Mouse (Mus musculus) midbrain, embryonic 15.5 days (tissue): ENCODE measurements around the gene Mrc2. TPM values are rescaled to one million over a fixed set of nuclear protein-coding genes. Genes with fewer than 3 reads are reported as not detected.

Experiments
- ATAC-seq: fragments of 200-750 bp; cut with Nextera tagmentation; replicated peaks from 2 replicates; pipeline ENCODE4 v1.8.0; 2017; ENCODE audit warnings: moderate TSS enrichment
- H3K27ac ChIP-seq: fragments of 300-500 bp; sonication (generic); 2 replicates; pipeline ENCODE4 v1.5.1; 2015; ENCODE audit warnings: mild to moderate bottlenecking, inconsistent platforms
- H3K27me3 ChIP-seq: fragments of 300-500 bp; sonication (generic); replicated peaks from 2 replicates; pipeline ENCODE4 v1.6.1; 2015; ENCODE audit warnings: inconsistent platforms
- H3K36me3 ChIP-seq: fragments of 300-500 bp; sonication (generic); replicated peaks from 2 replicates; pipeline ENCODE4 v1.6.1; 2015; ENCODE audit warnings: inconsistent platforms
- H3K4me1 ChIP-seq: fragments of 300-500 bp; sonication (generic); 2 replicates; pipeline ENCODE4 v1.6.1; 2015; ENCODE audit warnings: inconsistent platforms
- H3K4me2 ChIP-seq: fragments of 300-500 bp; sonication (generic); 2 replicates; pipeline ENCODE4 v1.6.1; 2015; ENCODE audit warnings: inconsistent platforms, mild to moderate bottlenecking, moderate library complexity
- H3K4me3 ChIP-seq: fragments of 300-500 bp; sonication (generic); 2 replicates; pipeline ENCODE4 v1.5.1; 2015; ENCODE audit warnings: mild to moderate bottlenecking, inconsistent platforms
- H3K9ac ChIP-seq: fragments of 300-500 bp; sonication (generic); 2 replicates; pipeline ENCODE4 v1.6.1; 2015; ENCODE audit warnings: mild to moderate bottlenecking, inconsistent platforms
- H3K9me3 ChIP-seq: fragments of 300-500 bp; sonication (generic); 2 replicates; pipeline ENCODE4 v1.6.1; 2016; ENCODE audit warnings: inconsistent platforms
- WGBS: fragments of 180-500 bp; shearing (Covaris S2); methylation state at CpG from one replicate; pipeline ENCODE4 v1.1.7; 2015; ENCODE audit warnings: mixed read lengths; 5-methylcytosine and 5-hydroxymethylcytosine counted together
- polyA plus RNA-seq: library from polyadenylated mRNA; unstranded; fragments of >200 nt; fragmentation: Nextera tagmentation; extraction: Ambion mirVana; gene quantifications from 2 replicates; pipeline ENCODE4 v1.2.1, GENCODE M21; 2015

Gene Mrc2
- polyA plus RNA-seq, 1 experiment from 2014 or later, result 5.8 TPM

DNA sequence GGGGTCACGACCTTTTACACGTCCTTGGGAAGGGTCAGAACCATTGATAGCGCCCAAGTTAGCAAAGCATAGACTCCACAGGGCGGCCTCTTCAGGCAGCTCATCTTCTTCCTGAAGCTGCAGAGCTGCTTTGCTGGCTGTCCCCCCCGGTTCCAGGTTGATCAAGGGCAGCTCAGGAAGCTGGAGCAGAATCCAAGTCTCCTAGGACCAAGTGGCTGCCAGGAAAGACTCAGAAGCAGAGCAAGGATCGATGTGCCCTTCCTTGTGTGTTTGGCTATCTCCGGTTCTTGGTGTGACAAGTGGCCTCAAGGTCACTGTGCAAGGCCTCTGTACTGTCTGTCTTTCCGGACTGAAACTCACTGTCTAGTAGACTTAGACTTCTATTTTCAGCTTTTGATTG is 81.4 kb downstream of the Mrc2 start:
- no peaks in the 10 kb centered on the region for H3K36me3 ChIP-seq
- H3K9me3 ChIP-seq, result no peaks in the 10 kb centered on the region
- H3K9ac ChIP-seq, result no peak overlapping the region
- H3K4me1 ChIP-seq, result no peaks in the 10 kb centered on the region
- H3K27me3 ChIP-seq, result no peaks in the 10 kb centered on the region
- 83% methylated on average over 8 of the region's 8 CpGs for whole genome bisulfite sequencing
- no peak overlapping the region for H3K4me3 ChIP-seq
- no peak overlapping the region for H3K27ac ChIP-seq
- ATAC-seq, result no peak
- H3K4me2 ChIP-seq, result no peak overlapping the region

GRCm38 (mm10) chr11:105374526-105375175 is 82.2 kb downstream of the Mrc2 start:
- Histone ChIP-seq H3K9ac (no peak overlapping the region), H3K4me3 (no peak overlapping the region), H3K9me3 (no peaks in the 10 kb centered on the region), H3K4me2 (no peak overlapping the region), H3K27me3 (no peaks in the 10 kb centered on the region), H3K36me3 (no peaks in the 10 kb centered on the region), H3K27ac (no peak overlapping the region), H3K4me1 (no peaks in the 10 kb centered on the region)
- ATAC-seq, result no peak
- 76% methylated on average over 10 of the region's 10 CpGs for WGBS

- no peak overlapping the region for H3K4me2 ChIP-seq
- H3K27me3 ChIP-seq, result no peaks in the 10 kb centered on the region
- ATAC-seq, result no peak
- H3K9ac ChIP-seq, result no peak overlapping the region
- H3K27ac ChIP-seq, result no peak overlapping the region
- no peaks in the 10 kb centered on the region for H3K9me3 ChIP-seq
- H3K4me3 ChIP-seq, result no peak overlapping the region
- WGBS, result 79% methylated on average over 1 of the region's 1 CpGs
- no peaks in the 10 kb centered on the region for H3K36me3 ChIP-seq
- H3K4me1 ChIP-seq, result no peaks in the 10 kb centered on the region
Observed at GRCm38 (mm10) chr11:105375821-105376235, 83.4 kb downstream of the Mrc2 start.

DNA sequence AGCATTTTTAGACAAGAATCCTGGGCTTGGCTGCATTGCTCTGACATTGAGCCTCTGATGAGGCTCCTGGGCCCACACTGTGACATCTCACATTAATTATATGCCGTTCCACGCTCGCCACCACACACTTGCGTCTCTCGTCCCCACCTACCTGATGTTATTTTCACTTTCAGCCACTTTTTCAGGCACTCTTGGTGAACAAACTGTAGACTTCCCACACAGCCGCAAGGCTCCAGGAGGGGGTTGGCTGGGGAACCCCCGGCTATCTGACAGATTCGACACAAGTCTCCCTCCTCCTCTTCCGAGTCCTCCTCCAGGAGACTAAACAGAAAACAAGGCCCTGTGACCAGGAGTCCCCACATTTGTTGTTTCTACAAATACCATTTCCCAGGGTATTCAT is 92.8 kb downstream of the Mrc2 start:
- Histone ChIP-seq H3K4me1 (0 out of 2 replicates have a peak, but pooled peaks cover 3% of the 10 kb centered on the region), H3K36me3 (no peaks in the 10 kb centered on the region), H3K4me3 (no peak overlapping the region), H3K27me3 (no peaks in the 10 kb centered on the region), H3K27ac (no peak overlapping the region), H3K4me2 (no peak overlapping the region), H3K9me3 (no peaks in the 10 kb centered on the region), H3K9ac (no peak overlapping the region)
- 77% methylated on average over 9 of the region's 9 CpGs for WGBS
- no peak for ATAC-seq

DNA sequence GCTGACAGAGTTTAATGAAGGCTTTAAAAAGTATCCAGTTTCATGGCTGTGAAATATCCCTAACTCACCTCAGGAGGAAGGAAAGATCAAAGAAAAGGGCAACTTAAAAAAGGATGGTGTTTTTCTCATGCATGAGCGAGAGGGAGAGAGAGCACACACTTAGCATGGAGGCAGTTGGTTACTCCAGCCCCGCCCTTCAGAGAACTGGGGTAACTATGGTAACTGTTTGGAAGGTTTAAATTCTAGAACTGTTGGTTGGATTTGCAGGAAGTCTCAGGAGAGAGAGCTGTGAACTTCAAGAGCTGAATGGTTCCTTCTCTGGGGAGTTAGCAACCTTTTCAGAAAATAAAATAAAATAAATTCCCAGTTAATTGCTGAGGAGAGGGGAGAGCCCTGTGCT is 96.2 kb downstream of the Mrc2 start:
- no peaks in the 10 kb centered on the region for H3K36me3 ChIP-seq
- no peak; the same call in 1 of the 2 replicates for ATAC-seq
- 0 out of 2 replicates have a peak, but pooled peaks cover 3% of the 10 kb centered on the region for H3K4me1 ChIP-seq
- no peaks in the 10 kb centered on the region for H3K9me3 ChIP-seq
- WGBS, result 23% methylated on average over 2 of the region's 2 CpGs
- no peak overlapping the region for H3K4me3 ChIP-seq
- H3K27ac ChIP-seq, result no peak overlapping the region
- H3K9ac ChIP-seq, result no peak overlapping the region
- H3K4me2 ChIP-seq, result no peak overlapping the region
- H3K27me3 ChIP-seq, result no peaks in the 10 kb centered on the region

- no peak overlapping the region for H3K27ac ChIP-seq
- no peak overlapping the region for H3K4me3 ChIP-seq
- ATAC-seq, result no peak
- no peak overlapping the region for H3K9ac ChIP-seq
- H3K4me1 ChIP-seq, result 0 out of 2 replicates have a peak, but pooled peaks cover 3% of the 10 kb centered on the region
- no peak overlapping the region for H3K4me2 ChIP-seq
- WGBS, result 91% methylated on average over 7 of the region's 7 CpGs
- no peaks in the 10 kb centered on the region for H3K36me3 ChIP-seq
- no peaks in the 10 kb centered on the region for H3K27me3 ChIP-seq
- H3K9me3 ChIP-seq, result no peaks in the 10 kb centered on the region
Observed at GRCm38 (mm10) chr11:105390290-105390689, 97.8 kb downstream of the Mrc2 start.

Other genes starting within 250 kb of the Mrc2 start
- gene Efcab3, start 229.1 kb upstream of the Mrc2 start, polyA plus RNA-seq, result not detected in 2 replicates
- 30.4 and 34.5 TPM in 2 replicates for gene Mettl2, start 166.2 kb upstream of the Mrc2 start, polyA plus RNA-seq
- gene Gm10842, start 145.8 kb upstream of the Mrc2 start, polyA plus RNA-seq, result not detected in 2 replicates
- 18.8 and 20.9 TPM in 2 replicates for gene Tlk2, start 113.8 kb upstream of the Mrc2 start, polyA plus RNA-seq
- gene March10, start 164.1 kb downstream of the Mrc2 start, polyA plus RNA-seq, result 0.34 and 0.58 TPM in 2 replicates